21 mouse cellular contexts compared by ENCODE assay signal in the genomic region with DNA sequence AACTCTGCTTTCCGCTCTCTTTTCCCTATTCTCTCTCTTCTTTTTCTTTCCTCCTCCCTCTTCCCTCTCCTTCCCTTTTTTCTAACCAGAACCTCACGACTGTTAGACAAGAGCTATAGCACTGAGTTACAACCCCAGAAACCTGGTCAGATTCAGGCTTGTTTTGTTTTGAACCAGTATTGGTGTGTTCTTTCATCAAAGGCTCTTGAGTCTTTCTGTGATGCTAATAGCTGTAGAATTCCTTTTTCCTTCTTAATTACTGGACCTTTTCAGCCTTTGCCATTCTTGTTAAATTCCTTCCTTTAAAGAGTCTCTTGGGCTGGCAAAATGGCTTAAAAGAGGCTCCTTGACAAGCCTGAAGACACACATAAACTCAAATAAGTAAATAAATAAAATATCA. TPM values are rescaled to one million over a fixed set of nuclear protein-coding genes. Genes with fewer than 3 reads are reported as not detected.
DNase-seq lines count a peak whose midpoint lies in the region; ATAC-seq and TF ChIP-seq lines count a peak whose summit lies in the region.
"Had no signal": no experiment of that assay in that cellular context is flagged by ENCODE, and none has a peak within 500 bp of the region (broad histone marks: within the 10 kb centered on the region; RNA-seq: fewer than 3 reads in every experiment).

No protein-coding gene starts in this region.

- H3K4me3 ChIP-seq in hindbrain, embryonic 10.5 days: no peak overlapping the region
- H3K4me3 ChIP-seq in hindbrain, embryonic 16.5 days (ENCODE audit: low read length): no peak overlapping the region
- no peak overlapping the region for H3K4me3 ChIP-seq in ES-Bruce4 (ENCODE audit: low read depth, low read length)
- no peak overlapping the region for H3K4me3 ChIP-seq in midbrain, embryonic 12.5 days
- H3K4me3 ChIP-seq: embryonic facial prominence, embryonic 10.5 days; intestine, embryonic 15.5 days; limb, embryonic 12.5 days had no signal

- H3K27ac ChIP-seq in hindbrain, embryonic 10.5 days: peak overlapping the region; percentile 81
- H3K27ac ChIP-seq in hindbrain, embryonic 16.5 days (ENCODE audit: low read depth, low read length): no peak overlapping the region
- peak overlapping the region; percentile 94 for H3K27ac ChIP-seq in ES-Bruce4 (ENCODE audit: insufficient read depth, low read length)
- H3K27ac ChIP-seq in midbrain, embryonic 12.5 days (replicated peaks): peak overlapping the region; percentile 75
- H3K27ac ChIP-seq: embryonic facial prominence, embryonic 10.5 days; intestine, embryonic 15.5 days; limb, embryonic 12.5 days; macrophage had no signal

- ATAC-seq in hindbrain, embryonic 16.5 days: no peak
- ATAC-seq in midbrain, embryonic 12.5 days (ENCODE audit: low FRiP score, low read depth): no peak
- no peak for ATAC-seq in granulocyte monocyte progenitor cell, adult 5-6 weeks (replicated peaks; ENCODE audit: poor library complexity, severe bottlenecking)
- ATAC-seq: intestine, embryonic 15.5 days; liver, postnatal 0 days; lung, postnatal 0 days had no signal

- TF ChIP-seq POLR2A in ES-Bruce4 (IDR thresholded peaks at IDR 0.05; ENCODE audit: insufficient read depth, low read length): no peak

- no peaks in the 10 kb centered on the region for H3K9me3 ChIP-seq in hindbrain, embryonic 10.5 days
- H3K9me3 ChIP-seq in hindbrain, embryonic 16.5 days (ENCODE audit: control insufficient read depth, low read length): no peaks in the 10 kb centered on the region
- H3K9me3 ChIP-seq in ES-Bruce4 (replicated peaks; ENCODE audit: control insufficient read depth, insufficient read depth, low read length, poor library complexity, severe bottlenecking): no peaks in the 10 kb centered on the region
- no peaks in the 10 kb centered on the region for H3K9me3 ChIP-seq in midbrain, embryonic 12.5 days
- H3K9me3 ChIP-seq: embryonic facial prominence, embryonic 10.5 days; intestine, embryonic 15.5 days; limb, embryonic 12.5 days had no signal

- WGBS in hindbrain, embryonic 10.5 days: 42% methylated on average over 2 of the region's 2 CpGs
- WGBS in hindbrain, embryonic 16.5 days: 33% methylated on average over 2 of the region's 2 CpGs
- WGBS in midbrain, embryonic 12.5 days: 29% methylated on average over 2 of the region's 2 CpGs

- no peak for TF ChIP-seq CTCF in ES-Bruce4 (IDR thresholded peaks at IDR 0.05; ENCODE audit: low read depth, low read length)

- no peaks in the 10 kb centered on the region for H3K27me3 ChIP-seq in hindbrain, embryonic 10.5 days (ENCODE audit: insufficient read depth, poor library complexity, severe bottlenecking)
- H3K27me3 ChIP-seq in hindbrain, embryonic 16.5 days (replicated peaks; ENCODE audit: control insufficient read depth, insufficient read depth, low read length): no peaks in the 10 kb centered on the region
- H3K27me3 ChIP-seq in ES-Bruce4 (ENCODE audit: control insufficient read depth, insufficient read depth, low read length, poor library complexity, severe bottlenecking): no peaks in the 10 kb centered on the region
- H3K27me3 ChIP-seq in midbrain, embryonic 12.5 days: no peaks in the 10 kb centered on the region
- H3K27me3 ChIP-seq: intestine, embryonic 15.5 days; limb, embryonic 12.5 days had no signal

- H3K36me3 ChIP-seq in hindbrain, embryonic 10.5 days: no peaks in the 10 kb centered on the region; the same call in 1 of the 2 replicates
- H3K36me3 ChIP-seq in hindbrain, embryonic 16.5 days (ENCODE audit: control insufficient read depth, insufficient read depth, low read length): no peaks in the 10 kb centered on the region
- no peaks in the 10 kb centered on the region for H3K36me3 ChIP-seq in ES-Bruce4 (ENCODE audit: control insufficient read depth, insufficient read depth, low read length, poor library complexity, severe bottlenecking)
- no peaks in the 10 kb centered on the region for H3K36me3 ChIP-seq in midbrain, embryonic 12.5 days
- H3K36me3 ChIP-seq: embryonic facial prominence, embryonic 10.5 days; intestine, embryonic 15.5 days; limb, embryonic 12.5 days had no signal

- no peak for TF ChIP-seq EP300 in ES-Bruce4 (IDR thresholded peaks at IDR 0.05; ENCODE audit: insufficient read depth, low read depth, low read length)

- no peak overlapping the region for H3K9ac ChIP-seq in hindbrain, embryonic 16.5 days (ENCODE audit: low read depth, low read length)
- no peak overlapping the region for H3K9ac ChIP-seq in ES-Bruce4 (ENCODE audit: low read depth, poor library complexity, severe bottlenecking)
- no peak overlapping the region for H3K9ac ChIP-seq in midbrain, embryonic 12.5 days (replicated peaks)
- H3K9ac ChIP-seq: intestine, embryonic 15.5 days; limb, embryonic 12.5 days; liver, postnatal 0 days had no signal

- no peak for DNase-seq in hindbrain, embryonic 10.5 days (ENCODE audit: low spot score)
- DNase-seq in R1 (ENCODE audit: low read depth, low spot score): peak; percentile 72
- DNase-seq in ovary, postnatal 10 days (ENCODE audit: low spot score): no peak
- DNase-seq: adrenal gland, postnatal 25 days; cerebellum, postnatal 10 days; kidney, adult 8-10 months; kidney, postnatal 10 days; layer of hippocampus, postnatal 36 days; liver, postnatal 0 days; thymus, postnatal 14 days had no signal

- peaks cover 50% of the 10 kb centered on the region for H3K4me1 ChIP-seq in hindbrain, embryonic 10.5 days (replicated peaks)
- no peaks in the 10 kb centered on the region for H3K4me1 ChIP-seq in hindbrain, embryonic 16.5 days (ENCODE audit: control insufficient read depth, insufficient read depth, low read depth, low read length)
- H3K4me1 ChIP-seq in ES-Bruce4 (ENCODE audit: control insufficient read depth, insufficient read depth, low read length): peaks cover 2% of the 10 kb centered on the region
- H3K4me1 ChIP-seq in midbrain, embryonic 12.5 days: peaks cover 43% of the 10 kb centered on the region
- H3K4me1 ChIP-seq: intestine, embryonic 15.5 days; limb, embryonic 12.5 days had no signal

- no peak overlapping the region for H3K4me2 ChIP-seq in hindbrain, embryonic 16.5 days (ENCODE audit: low read length)
- H3K4me2 ChIP-seq in midbrain, embryonic 12.5 days (replicated peaks): no peak overlapping the region
- H3K4me2 ChIP-seq: heart, embryonic 11.5 days; intestine, embryonic 15.5 days; limb, embryonic 12.5 days; liver, embryonic 11.5 days had no signal

RNA-seq across cellular contexts. Expression of a gene that starts 14.8 kb away (rescaled TPM):
- polyA plus RNA-seq in hindbrain, embryonic 10.5 days (2016; fragmentation: Nextera tagmentation; extraction: Ambion mirVana): 58.8 and 90.7 TPM in 2 replicates
- polyA plus RNA-seq in hindbrain, embryonic 16.5 days (2015; fragmentation: Nextera tagmentation; extraction: Ambion mirVana): 131 and 138 TPM in 2 replicates
- 71.3 and 82.6 TPM in 2 replicates for polyA plus RNA-seq in ES-Bruce4 (2011; ENCODE audit: insufficient read depth, insufficient read length, low read depth, missing spikeins)
- 121 and 137 TPM in 2 replicates for polyA plus RNA-seq in midbrain, embryonic 12.5 days (2016; fragmentation: Nextera tagmentation; extraction: Ambion mirVana)
- 36.4 and 44.3 TPM in 2 replicates for total RNA-seq in granulocyte monocyte progenitor cell, adult 5-6 weeks (2014; fragmentation: Nextera tagmentation)
- total RNA-seq in granulocyte monocyte progenitor cell, adult 5-6 weeks (2017): 52.5 and 56.6 TPM in 2 replicates
